Mouse (Mus musculus) liver, postnatal 0 days (tissue): ENCODE measurements around the gene Itk.

ENCODE experiments used
- CTCF ChIP-seq: sonication (generic); IDR thresholded peaks from 2 replicates; pipeline ENCODE4 v1.5.1; 2016; ENCODE audit warnings: antibody characterized with exemption, low read depth
- EP300 ChIP-seq: IDR thresholded peaks from 2 replicates; pipeline ENCODE4 v1.6.1; 2016; ENCODE audit warnings: antibody characterized with exemption, low read depth, mild to moderate bottlenecking

DNA sequence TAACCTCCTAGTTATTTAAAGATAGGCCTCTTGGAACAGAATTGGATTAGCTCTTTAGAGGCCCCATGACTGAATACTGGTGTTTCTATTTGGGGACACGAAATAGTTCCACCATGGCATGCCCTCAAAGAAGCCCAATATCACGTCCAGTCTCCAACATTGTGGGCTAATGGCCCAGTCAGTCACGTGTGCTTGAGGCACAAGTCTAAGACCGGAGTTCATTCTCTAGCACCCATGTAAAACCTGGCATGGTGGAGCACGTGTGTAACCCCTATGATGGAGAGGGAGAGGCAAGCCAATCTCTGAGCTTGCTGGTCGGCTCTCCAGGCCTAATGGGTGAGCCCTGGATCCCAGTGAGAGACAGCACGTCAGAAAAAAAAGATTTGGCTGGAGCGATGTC is 113.1 kb downstream of the Itk start:
- TF ChIP-seq CTCF (no peak), EP300 (no peak)
